32 mouse cellular contexts compared by ENCODE assay signal in the genomic region with DNA sequence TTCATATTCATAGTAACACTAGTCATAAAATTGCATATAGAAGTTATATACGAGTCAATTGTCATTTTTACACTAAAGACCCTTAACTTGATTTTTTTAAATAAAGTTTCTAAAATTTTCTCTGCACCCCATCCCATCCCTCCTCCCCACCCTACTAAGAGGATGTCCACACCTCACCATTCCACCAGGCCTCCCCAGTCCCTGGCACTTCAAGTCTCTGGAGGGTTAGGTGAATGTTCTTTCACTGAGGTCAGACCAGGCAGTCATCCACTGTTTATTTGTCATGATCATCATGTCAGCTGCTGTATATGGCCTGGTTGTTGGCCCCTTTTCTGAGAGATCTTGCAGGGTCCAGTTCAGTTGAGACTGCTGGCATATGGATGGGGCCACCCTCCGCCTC. TPM values are rescaled to one million over a fixed set of nuclear protein-coding genes. Genes with fewer than 3 reads are reported as not detected.
DNase-seq lines count a peak whose midpoint lies in the region; ATAC-seq and TF ChIP-seq lines count a peak whose summit lies in the region.
"Had no signal": no experiment of that assay in that cellular context is flagged by ENCODE, and none has a peak within 500 bp of the region (broad histone marks: within the 10 kb centered on the region; RNA-seq: fewer than 3 reads in every experiment).

No protein-coding gene starts in this region.

- H3K9ac ChIP-seq in heart, embryonic 12.5 days, result no peak overlapping the region
- no peak overlapping the region for H3K9ac ChIP-seq in hindbrain, embryonic 12.5 days
- H3K9ac ChIP-seq in hindbrain, postnatal 0 days (replicated peaks; ENCODE audit: low read length), result no peak overlapping the region
- no peak overlapping the region for H3K9ac ChIP-seq in midbrain, embryonic 12.5 days (replicated peaks)
- H3K9ac ChIP-seq in forebrain, postnatal 0 days, result no peak overlapping the region
- H3K9ac ChIP-seq: hindbrain, embryonic 14.5 days; limb, embryonic 12.5 days had no signal

- intact Hi-C loops in heart, postnatal 25 days (cut with DNase I), result no loop called here

- ATAC-seq in heart, embryonic 12.5 days (ENCODE audit: insufficient number of reproducible peaks, low FRiP score), result peak; percentile 29; the same call in 1 of the 2 replicates
- ATAC-seq in hindbrain, embryonic 12.5 days (ENCODE audit: low FRiP score), result 0 out of 2 replicates have a peak, but pooled peaks have one; percentile 60
- ATAC-seq in hindbrain, postnatal 0 days, result no peak
- ATAC-seq in midbrain, embryonic 12.5 days (ENCODE audit: low FRiP score, low read depth), result 0 out of 2 replicates have a peak, but pooled peaks have one; percentile 56
- ATAC-seq in forebrain, postnatal 0 days, result no peak
- ATAC-seq: forebrain, embryonic 14.5 days; inflammation-experienced regulatory T-cells, adult 6 months; Patski had no signal

- no peaks in the 10 kb centered on the region for H3K4me1 ChIP-seq in heart, embryonic 12.5 days (replicated peaks)
- no peaks in the 10 kb centered on the region for H3K4me1 ChIP-seq in hindbrain, embryonic 12.5 days
- no peaks in the 10 kb centered on the region for H3K4me1 ChIP-seq in hindbrain, postnatal 0 days (ENCODE audit: insufficient read depth, low read length)
- no peaks in the 10 kb centered on the region for H3K4me1 ChIP-seq in midbrain, embryonic 12.5 days
- H3K4me1 ChIP-seq in midbrain, embryonic 10.5 days, result no peaks in the 10 kb centered on the region
- H3K4me1 ChIP-seq in forebrain, postnatal 0 days (ENCODE audit: insufficient read depth), result no peaks in the 10 kb centered on the region
- H3K4me1 ChIP-seq: limb, embryonic 12.5 days had no signal

- no peak overlapping the region for H3K4me3 ChIP-seq in heart, embryonic 12.5 days
- no peak overlapping the region for H3K4me3 ChIP-seq in hindbrain, embryonic 12.5 days
- no peak overlapping the region for H3K4me3 ChIP-seq in hindbrain, postnatal 0 days (ENCODE audit: low read length)
- no peak overlapping the region for H3K4me3 ChIP-seq in midbrain, embryonic 12.5 days
- H3K4me3 ChIP-seq in midbrain, embryonic 10.5 days, result no peak overlapping the region
- no peak overlapping the region for H3K4me3 ChIP-seq in forebrain, postnatal 0 days (ENCODE audit: low read depth, low read length)
- H3K4me3 ChIP-seq: heart, adult 2 months; limb, embryonic 12.5 days had no signal

- no peak overlapping the region for H3K27ac ChIP-seq in heart, embryonic 12.5 days (ENCODE audit: poor library complexity, severe bottlenecking)
- H3K27ac ChIP-seq in hindbrain, embryonic 12.5 days, result no peak overlapping the region
- H3K27ac ChIP-seq in hindbrain, postnatal 0 days, result no peak overlapping the region
- H3K27ac ChIP-seq in midbrain, embryonic 12.5 days (replicated peaks), result no peak overlapping the region
- no peak overlapping the region for H3K27ac ChIP-seq in midbrain, embryonic 10.5 days (replicated peaks)
- H3K27ac ChIP-seq in forebrain, postnatal 0 days (ENCODE audit: low read depth, low read length), result no peak overlapping the region
- H3K27ac ChIP-seq: heart, adult 2 months; hindbrain, embryonic 14.5 days; limb, embryonic 12.5 days had no signal

- no peak for TF ChIP-seq CTCF in hindbrain, postnatal 0 days (IDR thresholded peaks at IDR 0.05; ENCODE audit: low read depth)
- TF ChIP-seq CTCF in forebrain, postnatal 0 days (IDR thresholded peaks at IDR 0.05; ENCODE audit: low read depth), result no peak

- H3K27me3 ChIP-seq in heart, embryonic 12.5 days (replicated peaks), result no peaks in the 10 kb centered on the region
- H3K27me3 ChIP-seq in hindbrain, embryonic 12.5 days, result no peaks in the 10 kb centered on the region
- H3K27me3 ChIP-seq in hindbrain, postnatal 0 days (ENCODE audit: insufficient read depth, low read length), result no peaks in the 10 kb centered on the region
- H3K27me3 ChIP-seq in midbrain, embryonic 12.5 days, result no peaks in the 10 kb centered on the region
- H3K27me3 ChIP-seq in midbrain, embryonic 10.5 days (ENCODE audit: low read depth, poor library complexity, severe bottlenecking), result no peaks in the 10 kb centered on the region
- H3K27me3 ChIP-seq in forebrain, postnatal 0 days (ENCODE audit: insufficient read depth, low read length), result no peaks in the 10 kb centered on the region
- H3K27me3 ChIP-seq: limb, embryonic 12.5 days; Patski had no signal

- peaks cover 53% of the 10 kb centered on the region for H3K9me3 ChIP-seq in heart, embryonic 12.5 days (replicated peaks)
- peaks cover 77% of the 10 kb centered on the region for H3K9me3 ChIP-seq in hindbrain, embryonic 12.5 days (replicated peaks)
- H3K9me3 ChIP-seq in hindbrain, postnatal 0 days (ENCODE audit: low read length), result peaks cover 76% of the 10 kb centered on the region
- H3K9me3 ChIP-seq in midbrain, embryonic 12.5 days, result peaks cover 84% of the 10 kb centered on the region
- peaks cover 100% of the 10 kb centered on the region for H3K9me3 ChIP-seq in midbrain, embryonic 10.5 days (replicated peaks)
- H3K9me3 ChIP-seq in forebrain, postnatal 0 days (ENCODE audit: low read length), result peaks cover 78% of the 10 kb centered on the region

- 73% methylated on average over 2 of the region's 2 CpGs for WGBS in heart, embryonic 12.5 days
- 88% methylated on average over 2 of the region's 2 CpGs for whole genome bisulfite sequencing in hindbrain, embryonic 12.5 days
- 90% methylated on average over 2 of the region's 2 CpGs for WGBS in hindbrain, postnatal 0 days
- 86% methylated on average over 2 of the region's 2 CpGs for WGBS in midbrain, embryonic 12.5 days
- WGBS in midbrain, embryonic 10.5 days, result 89% methylated on average over 2 of the region's 2 CpGs
- 88% methylated on average over 2 of the region's 2 CpGs for WGBS in forebrain, postnatal 0 days

- no peak overlapping the region for H3K4me2 ChIP-seq in heart, embryonic 12.5 days
- H3K4me2 ChIP-seq in hindbrain, embryonic 12.5 days (replicated peaks), result no peak overlapping the region
- H3K4me2 ChIP-seq in hindbrain, postnatal 0 days (ENCODE audit: low read depth, low read length), result no peak overlapping the region
- no peak overlapping the region for H3K4me2 ChIP-seq in midbrain, embryonic 12.5 days (replicated peaks)
- H3K4me2 ChIP-seq in forebrain, postnatal 0 days (ENCODE audit: low read depth), result no peak overlapping the region
- H3K4me2 ChIP-seq: hindbrain, embryonic 14.5 days; limb, embryonic 12.5 days; midbrain, embryonic 11.5 days had no signal

- no peaks in the 10 kb centered on the region for H3K36me3 ChIP-seq in heart, embryonic 12.5 days
- H3K36me3 ChIP-seq in hindbrain, embryonic 12.5 days, result no peaks in the 10 kb centered on the region
- no peaks in the 10 kb centered on the region for H3K36me3 ChIP-seq in hindbrain, postnatal 0 days (ENCODE audit: insufficient read depth, low read length)
- H3K36me3 ChIP-seq in midbrain, embryonic 12.5 days, result no peaks in the 10 kb centered on the region
- no peaks in the 10 kb centered on the region for H3K36me3 ChIP-seq in midbrain, embryonic 10.5 days
- H3K36me3 ChIP-seq in forebrain, postnatal 0 days (ENCODE audit: insufficient read depth), result no peaks in the 10 kb centered on the region
- H3K36me3 ChIP-seq: limb, embryonic 12.5 days had no signal

- no peak for DNase-seq in heart, postnatal 25 days (ENCODE audit: low spot score)
- DNase-seq in hindbrain, postnatal 0 days (ENCODE audit: low spot score), result no peak
- DNase-seq in midbrain, embryonic 10.5 days (ENCODE audit: low spot score), result no peak
- DNase-seq in forebrain, postnatal 0 days, result no peak
- DNase-seq: adrenal gland, postnatal 10 days; cerebellum, adult 8-10 months; cerebellum, postnatal 25 days; gastrocnemius, postnatal 25 days; heart, adult 2 months; heart, postnatal 14 days; kidney, adult 11 months; kidney, postnatal 14 days; layer of hippocampus, adult 9-11 months; lung, adult 2 months; lung, postnatal 14 days; right cerebral cortex, postnatal 25 days; thymus, adult 2 months; thymus, postnatal 36 days had no signal

RNA-seq across cellular contexts. Expression of a gene that starts 18.9 kb away (rescaled TPM):
- 0.13 TPM in 1 of 2 replicates, not detected in the other for polyA plus RNA-seq in heart, embryonic 12.5 days (2016; fragmentation: Nextera tagmentation; extraction: Ambion mirVana)
- 1 to 10 TPM in 1 of 2 experiments, under 1 TPM in 1; 0.91 to 1.1 TPM for total RNA-seq in heart, postnatal 25 days (2021)
- polyA plus RNA-seq in hindbrain, embryonic 12.5 days (2016; fragmentation: Nextera tagmentation; extraction: Ambion mirVana), result 0.08 and 0.12 TPM in 2 replicates
- total RNA-seq in hindbrain, postnatal 0 days (2014; rRNA removed), result 0.16 TPM in 1 of 2 replicates, not detected in the other
- 0.08 and 0.11 TPM in 2 replicates for polyA plus RNA-seq in hindbrain, postnatal 0 days (2015; fragmentation: Nextera tagmentation; extraction: Ambion mirVana)
- polyA plus RNA-seq in midbrain, embryonic 12.5 days (2016; fragmentation: Nextera tagmentation; extraction: Ambion mirVana), result not detected in 2 replicates
- 0.11 TPM in 1 of 2 replicates, not detected in the other for polyA plus RNA-seq in midbrain, embryonic 10.5 days (2016; fragmentation: Nextera tagmentation; extraction: Ambion mirVana)
- 0.05 and 0.31 TPM in 2 replicates for total RNA-seq in forebrain, postnatal 0 days (2014; rRNA removed)
- polyA plus RNA-seq in forebrain, postnatal 0 days (2015; fragmentation: Nextera tagmentation; extraction: Ambion mirVana), result 0.10 TPM in 1 of 2 replicates, not detected in the other
- total RNA-seq: liver, adult 2 months; monocyte, adult 5-6 weeks; neutrophil, adult 5-6 weeks had no signal
- polyA plus RNA-seq: embryonic facial prominence, embryonic 11.5 days; kidney, embryonic 14.5 days; liver, adult 2 months; lung, adult 2 months; midbrain, embryonic 11.5 days; thymus, adult 2 months had no signal

Comparison
In these comparisons a context has a peak if more than half of its experiments do, and no peak if none do; other contexts are left out.
1. ATAC-seq: peak in heart, embryonic 12.5 days (single experiment), hindbrain, embryonic 12.5 days (single experiment) and midbrain, embryonic 12.5 days (single experiment); none in hindbrain, postnatal 0 days (single experiment) and forebrain, postnatal 0 days (single experiment).